Mouse (Mus musculus): Measurements from ENCODE around the gene Pmm1. TPM values are rescaled to one million over a fixed set of nuclear protein-coding genes. Genes with fewer than 3 reads are reported as not detected.
A peak's percentile ranks its signal among the peaks of the same experiment; 100 is the strongest.
"Not testable (repeated sequence)": the region's sequence is repeated elsewhere in the genome, so short reads cannot be mapped to it uniquely, and the experiment has no call there.

Gene Pmm1
- 10 to 100 TPM; 21.1 to 22.2 TPM for total RNA-seq (2021)

DNA sequence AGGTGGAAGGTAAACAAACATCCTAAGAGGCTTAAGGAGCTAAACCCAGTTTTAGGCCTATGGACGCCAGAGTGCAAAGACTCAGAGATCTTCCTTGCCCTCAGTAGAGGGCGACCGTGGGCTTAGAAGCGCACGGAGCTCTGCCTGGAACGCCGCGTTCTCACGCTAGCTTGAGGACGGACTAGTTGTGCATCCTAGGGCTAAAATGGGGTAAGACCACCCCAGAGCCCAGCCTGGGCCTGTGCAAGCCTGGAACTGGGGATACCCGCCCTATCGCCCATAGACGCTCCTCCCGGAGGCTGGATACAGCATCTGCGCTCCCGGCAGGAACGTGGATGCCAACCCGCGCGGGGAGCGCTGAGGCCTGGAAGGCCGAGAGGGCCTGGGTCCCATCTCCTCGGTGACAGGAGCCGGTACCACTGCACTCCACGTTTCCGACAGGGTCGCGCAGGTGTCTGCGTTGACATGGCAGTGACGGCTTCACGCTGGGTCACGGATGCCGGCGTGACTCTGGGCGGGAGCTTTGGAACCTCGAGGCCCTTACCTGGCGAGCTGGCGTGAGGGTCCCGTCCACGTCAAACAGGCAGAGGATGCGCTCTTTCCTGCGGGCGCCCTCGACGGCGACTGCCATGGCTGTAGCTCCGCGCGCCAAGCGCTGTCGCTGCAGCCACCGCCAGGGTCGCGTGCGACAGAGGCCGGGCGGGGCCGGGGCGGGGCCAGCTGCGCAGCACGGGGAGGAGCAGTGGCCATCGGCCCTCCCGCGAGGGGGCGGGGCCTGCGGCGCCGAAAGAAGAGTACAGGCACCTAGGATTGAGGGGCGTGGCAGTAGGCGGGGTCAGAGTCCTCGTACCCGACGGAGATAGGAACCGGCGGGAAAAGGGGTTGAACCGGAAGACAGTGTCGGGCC is at the start of gene Pmm1:
Gene Pmm1, minus strand, starts transcription at position 760 of the 907 bp plus-strand sequence.
- DNase-seq: peak; percentile 99

DNA sequence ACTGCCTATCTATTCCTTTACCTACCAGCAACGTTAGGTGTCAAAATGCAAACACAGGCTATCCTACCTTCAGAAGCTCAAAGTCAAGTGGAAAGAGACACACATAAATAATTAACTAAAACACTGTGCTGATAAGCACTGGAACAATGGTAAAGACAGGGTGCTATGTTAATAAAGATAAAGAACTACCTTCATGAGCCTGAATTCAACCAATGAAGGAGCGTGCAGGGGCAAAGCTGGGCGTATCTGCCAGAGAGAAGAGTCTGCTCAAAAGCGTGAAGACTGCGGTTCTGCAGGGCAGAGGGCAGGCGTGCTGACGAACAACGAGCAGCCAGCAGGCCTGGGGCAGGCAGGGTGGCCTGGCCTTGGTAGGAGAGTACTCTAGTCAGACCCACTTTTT is 43.5 kb upstream of the Pmm1 start:
- no peak for DNase-seq

DNA sequence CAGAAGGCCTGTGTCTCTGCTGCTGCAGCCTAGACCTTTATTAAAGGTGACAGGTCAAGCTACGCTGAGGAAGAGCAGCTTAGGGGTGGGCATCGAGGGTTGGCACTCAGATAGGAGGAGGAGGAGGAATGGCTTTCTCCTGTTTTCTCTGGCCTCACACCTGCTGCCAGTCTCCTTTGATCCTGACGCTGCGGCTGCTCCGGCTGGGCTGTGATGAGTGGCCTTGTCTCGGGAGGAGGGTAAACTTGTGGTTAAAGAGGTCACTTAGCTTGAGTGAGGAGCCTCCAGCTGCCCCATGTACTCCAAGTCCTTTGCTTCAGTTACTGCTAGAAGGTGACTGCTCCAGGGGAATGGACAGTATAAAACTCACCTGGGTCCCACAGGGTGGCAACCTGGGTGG is 33.3 kb upstream of the Pmm1 start:
- no peak for DNase-seq

DNA sequence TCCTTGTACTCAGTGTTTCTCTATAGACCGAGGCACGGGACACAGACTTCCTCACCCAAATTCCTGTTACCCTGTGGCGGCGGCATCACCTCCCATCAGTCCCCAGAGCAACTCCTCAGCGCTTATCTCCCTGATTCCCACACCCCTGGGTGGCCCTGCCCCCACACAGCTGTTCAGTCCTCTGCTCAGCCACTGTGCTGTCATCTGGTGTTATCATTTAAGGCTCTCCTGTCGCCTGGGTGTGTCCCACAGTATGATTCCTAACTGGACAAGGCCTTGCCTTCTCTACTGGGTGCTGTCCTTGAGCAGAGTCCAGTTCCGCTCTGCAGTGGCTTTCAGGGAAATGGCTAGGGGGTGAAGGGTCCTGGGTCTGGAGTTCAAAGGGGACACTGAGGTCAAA is 29.8 kb upstream of the Pmm1 start:
- peak; percentile 17 for DNase-seq

- peak; percentile 95 for DNase-seq
Measured at GRCm38 (mm10) chr15:81989371-81990062, 28.8 kb upstream of the Pmm1 start.

GRCm38 (mm10) chr15:81987646-81988045 is 26.9 kb upstream of the Pmm1 start, which contains the start of gene Xrcc6:
Xrcc6 (plus strand) TSS chr15:81987835.
- no peak for DNase-seq

DNA sequence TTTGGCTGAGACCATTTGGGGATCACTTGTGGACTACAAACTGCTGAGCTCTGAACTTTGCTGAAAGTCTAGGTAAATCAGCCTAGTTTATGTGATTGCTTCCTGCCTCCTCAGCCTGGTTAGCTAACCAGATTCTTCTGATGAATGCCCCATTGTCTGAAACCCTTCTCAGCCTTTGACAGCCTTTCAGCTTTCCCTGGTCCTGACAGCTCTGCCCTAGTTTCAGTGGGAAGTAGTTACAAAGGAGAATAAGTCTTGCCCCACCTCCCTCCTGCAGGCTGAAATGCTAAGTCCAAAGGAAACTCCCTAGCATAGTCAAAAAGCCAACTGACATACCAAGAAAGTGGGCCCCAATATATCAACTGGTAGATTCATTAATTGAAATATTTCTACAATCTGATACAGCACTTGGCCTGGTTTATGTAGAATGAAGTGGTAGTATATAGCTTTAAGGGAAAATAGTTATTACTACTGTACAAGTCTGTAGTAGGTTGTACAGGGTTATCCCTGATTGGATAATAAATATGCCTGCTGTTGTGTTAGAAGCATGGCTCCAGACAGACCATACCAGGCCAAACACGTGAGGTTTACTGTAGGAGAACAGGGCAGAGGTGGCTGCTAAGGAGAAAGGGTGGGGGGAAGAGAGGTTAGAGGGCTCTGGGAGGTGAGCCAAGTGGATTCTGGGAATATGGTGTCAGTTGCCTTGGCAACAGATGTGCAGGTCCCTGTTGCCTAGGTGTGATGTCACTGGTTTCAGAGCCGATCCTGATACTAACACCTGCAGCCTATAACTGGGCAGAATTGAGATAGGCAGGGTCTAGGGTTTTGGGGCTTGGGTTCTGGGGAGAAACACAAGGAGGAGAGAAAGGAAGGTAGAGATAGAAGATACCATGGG is 24.8 kb upstream of the Pmm1 start:
- no peak for DNase-seq

- no peak for DNase-seq
Measured at GRCm38 (mm10) chr15:81982173-81982572, 21.4 kb upstream of the Pmm1 start.

DNA sequence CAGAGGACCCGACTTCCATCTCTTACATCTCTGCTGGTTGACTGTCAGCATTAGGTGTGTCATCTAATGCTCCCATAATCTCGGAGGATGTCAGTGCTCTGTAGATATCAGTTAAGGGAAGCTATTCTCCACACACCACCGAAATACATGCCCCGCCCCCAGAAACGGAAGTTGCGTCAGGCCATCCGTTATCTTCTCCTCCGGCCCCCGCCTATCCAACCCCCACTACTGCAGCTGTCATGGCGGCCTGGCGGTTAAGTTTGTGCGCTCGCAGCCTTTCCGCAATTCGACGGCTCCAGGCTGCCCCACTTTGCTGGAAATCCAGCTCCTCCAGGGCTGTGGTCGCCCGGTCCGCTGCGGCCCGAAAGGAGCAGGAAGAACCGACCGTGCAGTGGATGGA is 19.6 kb upstream of the Pmm1 start, which contains the start of gene 1700029P11Rik:
Gene 1700029P11Rik, plus strand, starts transcription at position 220 of the 400 bp plus-strand sequence.
- no peak for DNase-seq

- not testable (repeated sequence) for DNase-seq
Measured at GRCm38 (mm10) chr15:81975156-81975555, 14.4 kb upstream of the Pmm1 start.

GRCm38 (mm10) chr15:81970498-81970897 is 9.8 kb upstream of the Pmm1 start:
- not testable (repeated sequence) for DNase-seq

- DNase-seq: not testable (repeated sequence)
Measured at GRCm38 (mm10) chr15:81969635-81970034, 8.9 kb upstream of the Pmm1 start.

DNA sequence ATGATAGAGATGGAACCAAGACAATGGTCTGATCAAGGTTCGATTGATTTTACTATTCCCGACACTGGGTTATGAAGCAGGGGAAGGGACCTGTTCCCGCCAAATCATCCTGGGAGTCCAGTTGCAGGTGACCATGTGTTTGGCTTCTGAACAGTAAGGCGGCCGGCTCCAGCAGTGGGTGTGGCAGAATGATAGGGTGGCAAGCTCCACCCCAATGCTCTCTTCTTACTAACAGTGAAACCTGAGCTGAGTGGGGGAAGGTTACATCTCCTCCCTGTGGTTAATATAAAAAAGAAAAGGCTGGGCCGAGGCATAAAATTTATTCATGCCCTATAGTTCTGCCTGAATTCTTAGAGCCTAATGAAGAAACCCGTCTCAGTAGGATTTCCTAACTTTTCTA is 8.4 kb upstream of the Pmm1 start:
- no peak for DNase-seq

DNA sequence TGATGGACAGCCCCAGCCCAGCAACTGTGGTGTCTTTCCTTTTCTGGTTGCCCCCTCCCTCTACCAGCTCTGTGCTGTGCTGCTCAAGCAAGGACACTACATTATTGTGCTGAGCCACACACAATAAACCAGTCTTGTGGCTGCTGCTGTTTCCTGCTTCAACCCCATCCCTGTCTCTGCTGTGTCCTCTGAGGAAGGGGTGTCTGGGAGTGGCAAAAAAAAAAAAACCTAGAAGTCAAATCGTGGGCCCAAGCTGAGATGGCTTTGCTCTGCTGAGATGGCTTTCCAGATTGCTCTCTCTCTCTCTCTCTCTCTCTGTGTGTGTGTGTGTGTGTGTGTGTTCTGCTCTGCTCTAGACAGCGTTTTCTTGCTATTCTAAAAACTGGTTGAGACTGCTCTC is 7.7 kb upstream of the Pmm1 start:
- DNase-seq: no peak

DNA sequence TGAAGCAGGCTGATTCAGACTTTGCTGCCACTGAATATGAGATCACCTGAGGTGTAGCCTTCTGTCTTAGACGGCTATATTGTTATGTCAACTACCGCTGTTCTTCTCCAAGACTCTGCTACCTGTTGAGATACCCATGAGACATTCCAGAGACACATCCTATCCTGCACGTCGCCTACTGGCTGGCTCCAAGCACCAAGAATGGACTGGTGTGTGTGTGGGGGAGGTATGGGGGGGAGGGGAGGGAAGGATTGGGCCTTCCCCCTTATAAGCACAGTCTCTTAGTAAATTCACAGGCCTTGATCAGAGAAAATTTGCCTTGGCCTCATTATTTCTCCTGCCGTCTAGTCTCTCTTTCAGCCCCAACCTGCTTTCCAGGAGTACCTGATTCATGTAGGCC is 7.1 kb upstream of the Pmm1 start:
- DNase-seq: no peak

- no peak for DNase-seq
Measured at GRCm38 (mm10) chr15:81966062-81966829, 5.5 kb upstream of the Pmm1 start.

GRCm38 (mm10) chr15:81964980-81965545 is 4.3 kb upstream of the Pmm1 start:
- no peak for DNase-seq

DNA sequence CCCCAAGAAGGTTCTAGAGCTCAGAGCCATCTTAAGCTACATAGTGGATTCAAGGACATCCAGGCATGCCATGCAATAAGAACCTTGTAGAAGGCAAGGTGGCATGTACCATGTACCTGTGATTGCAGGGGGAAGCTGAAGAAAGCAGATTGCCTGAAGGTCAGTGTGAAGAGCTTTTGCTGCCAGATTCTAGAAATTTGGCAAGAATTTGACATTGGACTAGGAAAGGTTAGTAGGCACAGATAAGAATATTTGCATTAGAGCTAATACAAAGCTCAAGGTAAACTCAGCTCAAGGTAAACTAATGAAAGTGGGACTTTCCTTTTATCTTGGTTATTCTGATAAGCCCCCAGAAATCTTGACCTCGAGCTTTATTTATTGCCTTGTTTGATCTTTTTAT is 3.5 kb upstream of the Pmm1 start:
- no peak for DNase-seq

DNA sequence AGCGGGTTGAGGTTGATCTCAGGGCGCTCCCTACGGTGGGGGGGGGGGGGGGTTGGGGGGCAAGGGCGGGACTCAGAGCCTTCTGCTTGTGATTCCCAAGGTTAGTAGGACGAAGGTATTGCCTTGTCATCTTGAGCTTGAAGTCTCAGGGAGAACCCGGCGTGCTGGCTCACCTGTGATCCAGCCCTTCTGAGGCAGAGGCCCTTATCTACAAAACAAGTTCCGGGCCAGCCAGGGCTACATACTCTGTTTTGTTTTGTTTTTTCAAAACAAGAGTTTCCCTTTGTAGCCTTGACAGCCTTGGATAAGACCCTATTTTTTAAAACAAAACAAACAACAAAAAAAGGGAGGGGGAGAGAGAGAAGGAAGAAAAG is 335 bp upstream of the Pmm1 start:
- no peak for DNase-seq

- no peak for DNase-seq
Measured at GRCm38 (mm10) chr15:81958906-81959305, 1.8 kb downstream of the Pmm1 start.

DNA sequence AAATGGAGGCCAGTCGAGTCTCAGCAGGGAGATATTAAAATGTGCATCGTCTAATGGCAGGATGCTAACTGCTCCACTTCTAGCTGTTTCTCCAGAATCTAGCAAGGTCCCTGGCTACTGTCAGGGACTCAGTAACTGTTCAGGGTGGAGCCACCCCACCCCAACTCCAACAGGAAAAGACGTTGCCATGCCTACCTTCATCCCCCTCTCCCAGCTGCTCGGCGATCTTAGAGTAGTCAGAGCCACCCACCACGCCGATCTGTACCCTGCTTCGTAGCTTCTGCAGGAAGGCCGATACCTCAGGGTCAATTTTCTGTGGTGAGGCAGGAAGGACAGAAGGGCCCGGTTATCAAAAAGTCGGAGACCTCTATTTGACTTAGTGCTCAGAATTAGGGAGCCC is 3.1 kb downstream of the Pmm1 start:
- DNase-seq: no peak
